Comparison of ENCODE assay signal across 17 mouse cellular contexts in the genomic region with DNA sequence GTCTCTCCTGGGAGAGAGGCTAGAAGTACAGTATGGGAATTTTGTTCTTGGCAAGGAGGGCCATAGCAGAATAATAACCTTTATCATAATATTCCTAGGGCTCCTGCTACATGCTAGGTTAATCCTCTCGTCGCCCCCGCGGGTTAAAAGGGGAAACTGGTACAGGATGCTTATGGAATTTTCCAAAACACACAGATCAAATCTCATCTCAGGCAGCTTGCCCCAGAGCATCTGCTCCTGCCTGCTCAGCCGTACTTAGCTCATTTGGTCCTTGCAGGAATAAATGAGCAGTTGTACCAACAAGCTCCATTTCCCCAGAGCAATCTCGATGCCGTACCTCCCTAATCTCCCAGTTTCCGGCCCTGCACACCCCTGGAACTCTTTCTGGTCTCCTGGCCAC. TPM values are rescaled to one million over a fixed set of nuclear protein-coding genes. Genes with fewer than 3 reads are reported as not detected.
DNase-seq lines count a peak whose midpoint lies in the region; ATAC-seq lines count a peak whose summit lies in the region.
"Had no signal": no experiment of that assay in that cellular context is flagged by ENCODE, and none has a peak within 500 bp of the region (broad histone marks: within the 10 kb centered on the region; RNA-seq: fewer than 3 reads in every experiment).

No protein-coding gene starts in this region.

- peaks cover 12% of the 10 kb centered on the region for H3K4me1 ChIP-seq in hindbrain, embryonic 16.5 days (ENCODE audit: control insufficient read depth, insufficient read depth, low read depth, low read length)
- H3K4me1 ChIP-seq in hindbrain, embryonic 14.5 days (replicated peaks; ENCODE audit: control insufficient read depth, insufficient read depth, low read length), result peaks cover 15% of the 10 kb centered on the region

- H3K4me3 ChIP-seq in hindbrain, embryonic 16.5 days (ENCODE audit: low read length), result no peak overlapping the region
- H3K4me3 ChIP-seq in hindbrain, embryonic 14.5 days (replicated peaks; ENCODE audit: low read length), result no peak overlapping the region
- H3K4me3 ChIP-seq: embryonic facial prominence, embryonic 15.5 days; heart, embryonic 10.5 days; limb, embryonic 10.5 days; liver, embryonic 15.5 days had no signal

- H3K4me2 ChIP-seq in hindbrain, embryonic 16.5 days (ENCODE audit: low read length), result no peak overlapping the region
- H3K4me2 ChIP-seq in hindbrain, embryonic 14.5 days (replicated peaks), result no peak overlapping the region
- H3K4me2 ChIP-seq: embryonic facial prominence, embryonic 15.5 days; liver, embryonic 15.5 days had no signal

- H3K9ac ChIP-seq in hindbrain, embryonic 16.5 days (ENCODE audit: low read depth, low read length), result no peak overlapping the region
- H3K9ac ChIP-seq in hindbrain, embryonic 14.5 days, result no peak overlapping the region
- H3K9ac ChIP-seq: embryonic facial prominence, embryonic 15.5 days; liver, embryonic 15.5 days had no signal

- no peak for DNase-seq in hindbrain, embryonic 14.5 days (ENCODE audit: low spot score)
- peak; percentile 78 for DNase-seq in cerebellum, adult 18-20 months
- DNase-seq in cerebellum, postnatal 25 days, result peak; percentile 67 to 72
- DNase-seq in layer of hippocampus, postnatal 14 days (ENCODE audit: low spot score in 2 of 2), result peak; percentile 48 to 59
- no peak for DNase-seq in adrenal gland, adult 2 months
- DNase-seq in lung, adult 18-20 months, result no peak
- DNase-seq: gastrocnemius, postnatal 10 days; thymus, postnatal 4 days had no signal

- H3K9me3 ChIP-seq in hindbrain, embryonic 16.5 days (ENCODE audit: control insufficient read depth, low read length), result no peaks in the 10 kb centered on the region
- H3K9me3 ChIP-seq in hindbrain, embryonic 14.5 days (ENCODE audit: control insufficient read depth, low read length), result no peaks in the 10 kb centered on the region
- H3K9me3 ChIP-seq: embryonic facial prominence, embryonic 15.5 days; heart, embryonic 10.5 days; limb, embryonic 10.5 days; liver, embryonic 15.5 days had no signal

- H3K27me3 ChIP-seq in hindbrain, embryonic 16.5 days (replicated peaks; ENCODE audit: control insufficient read depth, insufficient read depth, low read length), result no peaks in the 10 kb centered on the region
- H3K27me3 ChIP-seq in hindbrain, embryonic 14.5 days (ENCODE audit: control insufficient read depth, insufficient read depth, low read length), result no peaks in the 10 kb centered on the region
- H3K27me3 ChIP-seq: liver, embryonic 15.5 days had no signal

- ATAC-seq in hindbrain, embryonic 16.5 days, result no peak
- ATAC-seq in hindbrain, embryonic 14.5 days (ENCODE audit: low FRiP score), result no peak

- H3K27ac ChIP-seq in hindbrain, embryonic 16.5 days (ENCODE audit: low read depth, low read length), result peak overlapping the region; percentile 37
- H3K27ac ChIP-seq in hindbrain, embryonic 14.5 days, result no peak overlapping the region
- H3K27ac ChIP-seq: embryonic facial prominence, embryonic 15.5 days; heart, embryonic 10.5 days; kidney, postnatal 0 days; limb, embryonic 10.5 days; liver, embryonic 15.5 days; macrophage had no signal

- H3K36me3 ChIP-seq in hindbrain, embryonic 16.5 days (ENCODE audit: control insufficient read depth, insufficient read depth, low read length), result no peaks in the 10 kb centered on the region
- no peaks in the 10 kb centered on the region for H3K36me3 ChIP-seq in hindbrain, embryonic 14.5 days (replicated peaks; ENCODE audit: control insufficient read depth, insufficient read depth)
- H3K36me3 ChIP-seq: embryonic facial prominence, embryonic 15.5 days; heart, embryonic 10.5 days; limb, embryonic 10.5 days; liver, embryonic 15.5 days had no signal

- 61% methylated on average over 8 of the region's 8 CpGs for WGBS in hindbrain, embryonic 16.5 days
- WGBS in hindbrain, embryonic 14.5 days, result 52% methylated on average over 8 of the region's 8 CpGs

RNA-seq across cellular contexts. Expression of a gene that starts 31.2 kb away (rescaled TPM):
- 3.5 and 3.7 TPM in 2 replicates for polyA plus RNA-seq in hindbrain, embryonic 16.5 days (2015; fragmentation: Nextera tagmentation; extraction: Ambion mirVana)
- 1.2 and 1.5 TPM in 2 replicates for polyA plus RNA-seq in hindbrain, embryonic 14.5 days (2014; fragmentation: Nextera tagmentation; extraction: Ambion mirVana)
- 10 to 100 TPM; 19.4 to 21.3 TPM for total RNA-seq in layer of hippocampus, postnatal 14 days (2021)
- 1 to 10 TPM; 2.9 to 3.2 TPM for total RNA-seq in adrenal gland, adult 2 months (2021)
- 1.0 and 3.4 TPM in 2 replicates for polyA plus RNA-seq in adrenal gland, adult 2 months (2012; rRNA removed)
- total RNA-seq: monocyte, adult 5-6 weeks had no signal
- polyA plus RNA-seq: macrophage; spleen, adult 2 months had no signal

RNA-seq across cellular contexts. Expression of a gene that starts 48.0 kb away (rescaled TPM):
- 12.0 and 13.6 TPM in 2 replicates for polyA plus RNA-seq in hindbrain, embryonic 16.5 days (2015; fragmentation: Nextera tagmentation; extraction: Ambion mirVana)
- polyA plus RNA-seq in hindbrain, embryonic 14.5 days (2014; fragmentation: Nextera tagmentation; extraction: Ambion mirVana), result 10.6 and 13.8 TPM in 2 replicates
- total RNA-seq in layer of hippocampus, postnatal 14 days (2021), result 10 to 100 TPM; 42.7 to 50.9 TPM
- total RNA-seq in adrenal gland, adult 2 months (2021), result 1 to 10 TPM; 1.7 to 3.3 TPM
- 1.3 and 1.7 TPM in 2 replicates for polyA plus RNA-seq in adrenal gland, adult 2 months (2012; rRNA removed)
- total RNA-seq: monocyte, adult 5-6 weeks had no signal
- polyA plus RNA-seq: macrophage had no signal

Comparison
In these comparisons a context has a peak if more than half of its experiments do, and no peak if none do; other contexts are left out.
1. DNase-seq: peak in cerebellum, adult 18-20 months (2 of 2), cerebellum, postnatal 25 days (2 of 2) and layer of hippocampus, postnatal 14 days (2 of 2); none in hindbrain, embryonic 14.5 days (single experiment), adrenal gland, adult 2 months (single experiment) and lung, adult 18-20 months (0 of 2).